Mouse (Mus musculus) brain, embryonic 14.5 days (tissue): ENCODE results near the gene Kit.

Source experiments
- CTCF ChIP-seq: fragments of 200-500 bp; IDR thresholded peaks from 2 replicates; pipeline ENCODE4 v1.5.1; 2012; ENCODE audit warnings: inconsistent platforms, mild to moderate bottlenecking, moderate library complexity, borderline replicate concordance; ENCODE audit not compliant: insufficient read depth, insufficient read length; ENCODE audit errors: extremely low read depth
- POLR2A ChIP-seq: fragments of 200-500 bp; IDR thresholded peaks from 2 replicates; pipeline ENCODE4 v1.6.1; 2012; ENCODE audit warnings: mild to moderate bottlenecking, inconsistent platforms, borderline replicate concordance; ENCODE audit not compliant: poor library complexity, insufficient read depth, insufficient read length, severe bottlenecking; ENCODE audit errors: extremely low read depth

GRCm38 (mm10) chr5:75590961-75591360 lies 16.2 kb downstream of the Kit start:
- TF ChIP-seq POLR2A (no peak), CTCF (no peak)
